Mouse (Mus musculus): Measurements from ENCODE around the gene B430306N03Rik. TPM values are rescaled to one million over a fixed set of nuclear protein-coding genes. Genes with fewer than 3 reads are reported as not detected.
A peak's percentile ranks its signal among the peaks of the same experiment; 100 is the strongest.
"Not testable (repeated sequence)": the region's sequence is repeated elsewhere in the genome, so short reads cannot be mapped to it uniquely, and the experiment has no call there.

Gene B430306N03Rik
- total RNA-seq (2021): under 1 TPM in 1 of 2 experiments, not detected in 1; 0.05 TPM
- long read RNA-seq, experiment 1: 0 reads
- long read RNA-seq, experiment 2: 0 reads

- DNase-seq (ENCODE audit: low spot score): not testable (repeated sequence)
Observed at GRCm38 (mm10) chr17:48315905-48316579, at the start of gene B430306N03Rik. TSS of gene B430306N03Rik (plus strand) at chr17:48316141.

GRCm38 (mm10) chr17:48266610-48267304 is 49.2 kb upstream of the B430306N03Rik start:
- DNase-seq (ENCODE audit: low spot score): no peak

- DNase-seq (ENCODE audit: low spot score): no peak
Observed at GRCm38 (mm10) chr17:48267591-48267990, 48.4 kb upstream of the B430306N03Rik start.

- no peak for DNase-seq (ENCODE audit: low spot score)
Observed at GRCm38 (mm10) chr17:48268276-48268675, 47.7 kb upstream of the B430306N03Rik start.

GRCm38 (mm10) chr17:48269833-48270232 is 46.1 kb upstream of the B430306N03Rik start:
- no peak for DNase-seq (ENCODE audit: low spot score)

GRCm38 (mm10) chr17:48272158-48272557 is 43.8 kb upstream of the B430306N03Rik start:
- DNase-seq (ENCODE audit: low spot score): no peak

- no peak for DNase-seq (ENCODE audit: low spot score)
Observed at GRCm38 (mm10) chr17:48272598-48272997, 43.3 kb upstream of the B430306N03Rik start.

GRCm38 (mm10) chr17:48274098-48274497 is 41.8 kb upstream of the B430306N03Rik start:
- DNase-seq (ENCODE audit: low spot score): no peak

- peak; percentile 63 for DNase-seq (ENCODE audit: low spot score)
Observed at GRCm38 (mm10) chr17:48274885-48275284, 41.1 kb upstream of the B430306N03Rik start.

- DNase-seq (ENCODE audit: low spot score): no peak
Observed at GRCm38 (mm10) chr17:48275736-48276135, 40.2 kb upstream of the B430306N03Rik start.

- no peak for DNase-seq (ENCODE audit: low spot score)
Observed at GRCm38 (mm10) chr17:48278381-48278780, 37.6 kb upstream of the B430306N03Rik start.

GRCm38 (mm10) chr17:48279002-48279401 is 36.9 kb upstream of the B430306N03Rik start:
- no peak for DNase-seq (ENCODE audit: low spot score)

- no peak for DNase-seq (ENCODE audit: low spot score)
Observed at GRCm38 (mm10) chr17:48280943-48281738, 34.8 kb upstream of the B430306N03Rik start.

- no peak for DNase-seq (ENCODE audit: low spot score)
Observed at GRCm38 (mm10) chr17:48281739-48282085, 34.2 kb upstream of the B430306N03Rik start.

GRCm38 (mm10) chr17:48286765-48287164 is 29.2 kb upstream of the B430306N03Rik start:
- DNase-seq (ENCODE audit: low spot score): no peak

GRCm38 (mm10) chr17:48287276-48287675 is 28.7 kb upstream of the B430306N03Rik start:
- no peak for DNase-seq (ENCODE audit: low spot score)

GRCm38 (mm10) chr17:48293500-48294194 is 22.3 kb upstream of the B430306N03Rik start:
- DNase-seq (ENCODE audit: low spot score): no peak

GRCm38 (mm10) chr17:48299203-48299602 is 16.7 kb upstream of the B430306N03Rik start, which contains the start of gene Treml2:
TSS of gene Treml2 (plus strand) at chr17:48299498.
- DNase-seq (ENCODE audit: low spot score): no peak

GRCm38 (mm10) chr17:48299756-48300155 is 16.2 kb upstream of the B430306N03Rik start:
- no peak for DNase-seq (ENCODE audit: low spot score)

GRCm38 (mm10) chr17:48300199-48300598 is 15.7 kb upstream of the B430306N03Rik start:
- no peak for DNase-seq (ENCODE audit: low spot score)

- no peak for DNase-seq (ENCODE audit: low spot score)
Observed at GRCm38 (mm10) chr17:48300861-48301260, 15.1 kb upstream of the B430306N03Rik start.

Measured in gastrocnemius, adult 18-20 months (tissue).